Mouse (Mus musculus) cerebellum, adult 2 months (tissue): ENCODE results near the gene H2-T24.
"Not testable (repeated sequence)": the region's sequence is repeated elsewhere in the genome, so short reads cannot be mapped to it uniquely, and the experiment has no call there.

Experiments used
- CTCF ChIP-seq: fragments of 200-500 bp; IDR thresholded peaks from 2 replicates; pipeline ENCODE4 v1.5.1; 2011; ENCODE audit warnings: low read depth, mild to moderate bottlenecking, control low read depth, low read length, moderate library complexity, borderline replicate concordance; ENCODE audit not compliant: insufficient read depth
- POLR2A ChIP-seq: fragments of 200-500 bp; IDR thresholded peaks from 2 replicates; pipeline ENCODE4 v1.6.1; 2011; ENCODE audit warnings: low read length, control low read depth, borderline replicate concordance; ENCODE audit not compliant: insufficient read depth

DNA sequence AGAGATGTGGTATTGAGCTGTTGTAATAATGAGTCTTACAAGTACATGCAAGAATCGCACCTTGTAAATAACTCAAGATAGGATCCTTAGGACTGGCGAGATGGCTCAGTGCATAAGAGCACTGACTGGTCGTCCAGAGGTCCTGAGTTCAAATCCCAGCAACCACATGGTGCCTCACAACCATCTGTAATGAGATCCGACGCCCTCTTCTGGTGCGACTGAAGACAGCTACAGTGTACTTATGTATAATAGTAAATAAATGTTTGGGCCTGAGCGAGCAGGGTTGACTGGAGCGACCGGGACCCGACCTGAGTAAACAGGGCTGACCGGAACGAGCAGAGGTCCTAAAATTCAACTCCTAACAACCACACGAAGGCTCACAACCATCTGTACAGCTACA is 15.8 kb upstream of the H2-T24 start:
- not testable (repeated sequence) for TF ChIP-seq CTCF, POLR2A
